Mouse (Mus musculus) hematopoietic multipotent progenitor cell, adult 10-12 weeks (in vitro differentiated cells): ENCODE results near the gene Grik3. TPM values are rescaled to one million over a fixed set of nuclear protein-coding genes. Genes with fewer than 3 reads are reported as not detected.

ENCODE experiments used
- polyA plus RNA-seq: library from polyadenylated mRNA; stranded (reverse); fragments of >175 nt; gene quantifications from 2 replicates; pipeline ENCODE4 v1.2.3, GENCODE M21; 2012; ENCODE audit warnings: low replicate concordance

Grik3 gene
- polyA plus RNA-seq, result 0.01 TPM in 1 of 2 replicates, not detected in the other

GRCm38 (mm10) chr4:125490661-125491504, at the start of gene Grik3:
Gene Grik3, plus strand, starts transcription at chr4:125490700.

